Mouse (Mus musculus): Measurements from ENCODE around the gene Dut. TPM values are rescaled to one million over a fixed set of nuclear protein-coding genes. Genes with fewer than 3 reads are reported as not detected.

The Dut gene
- polyA plus RNA-seq, 1 experiment from 2014 or later = 105 TPM

DNA sequence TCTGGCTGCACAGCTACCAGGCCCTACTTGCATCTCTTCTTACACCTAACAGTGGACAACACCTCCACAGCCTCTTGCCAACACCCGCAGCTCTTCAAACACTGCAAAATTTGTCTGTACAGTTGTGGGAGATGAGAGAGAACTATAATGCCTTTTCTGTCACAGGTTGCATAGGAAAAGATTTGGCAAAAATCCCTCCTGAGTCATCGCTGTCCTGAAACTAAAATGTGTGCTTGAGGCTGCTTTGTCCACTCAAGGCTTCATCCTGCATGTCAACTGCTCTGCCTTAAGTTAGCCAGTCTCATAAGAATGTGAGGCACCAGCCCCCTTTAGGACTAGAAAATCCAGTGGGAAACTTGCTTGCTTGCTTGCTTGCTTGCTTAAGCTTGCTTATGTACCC, 12.9 kb upstream of the Dut start:
- no peak overlapping the region for H3K27ac ChIP-seq (replicated peaks)
- H3K4me1 ChIP-seq = no peaks in the 10 kb centered on the region
- H3K27me3 ChIP-seq = no peaks in the 10 kb centered on the region
- H3K36me3 ChIP-seq = no peaks in the 10 kb centered on the region
- WGBS = 93% methylated on average over 2 of the region's 2 CpGs
- no peak overlapping the region for H3K9ac ChIP-seq (replicated peaks)
- H3K9me3 ChIP-seq = no peaks in the 10 kb centered on the region
- no peak for ATAC-seq (replicated peaks)
- H3K4me2 ChIP-seq (replicated peaks) = no peak overlapping the region
- H3K4me3 ChIP-seq = no peak overlapping the region

GRCm38 (mm10) chr2:125245545-125246285, 1.3 kb upstream of the Dut start:
- no peak overlapping the region for H3K4me3 ChIP-seq
- no peak overlapping the region for H3K9ac ChIP-seq (replicated peaks)
- no peak for ATAC-seq (replicated peaks)
- H3K36me3 ChIP-seq = no peaks in the 10 kb centered on the region
- H3K27me3 ChIP-seq = no peaks in the 10 kb centered on the region
- 92% methylated on average over 3 of the region's 3 CpGs for WGBS
- no peak overlapping the region for H3K4me2 ChIP-seq (replicated peaks)
- H3K4me1 ChIP-seq = peaks cover 20% of the 10 kb centered on the region
- H3K9me3 ChIP-seq = no peaks in the 10 kb centered on the region
- H3K27ac ChIP-seq (replicated peaks) = no peak overlapping the region

- Histone ChIP-seq H3K27me3 (no peaks in the 10 kb centered on the region), H3K27ac (replicated peaks) (peak overlapping the region; percentile 90; the same call in 1 of the 2 replicates), H3K9me3 (no peaks in the 10 kb centered on the region), H3K4me1 (peaks cover 20% of the 10 kb centered on the region), H3K4me2 (replicated peaks) (peak overlapping the region; percentile 69), H3K9ac (replicated peaks) (peak overlapping the region; percentile 78), H3K36me3 (no peaks in the 10 kb centered on the region), H3K4me3 (peak overlapping the region; percentile 73)
- ATAC-seq (replicated peaks) = peak; percentile 7; the same call in 1 of the 2 replicates
- WGBS = 18% methylated on average over 9 of the region's 9 CpGs
These were observed 321 bp upstream of the Dut start for GRCm38 (mm10) chr2:125246669-125247068.

DNA sequence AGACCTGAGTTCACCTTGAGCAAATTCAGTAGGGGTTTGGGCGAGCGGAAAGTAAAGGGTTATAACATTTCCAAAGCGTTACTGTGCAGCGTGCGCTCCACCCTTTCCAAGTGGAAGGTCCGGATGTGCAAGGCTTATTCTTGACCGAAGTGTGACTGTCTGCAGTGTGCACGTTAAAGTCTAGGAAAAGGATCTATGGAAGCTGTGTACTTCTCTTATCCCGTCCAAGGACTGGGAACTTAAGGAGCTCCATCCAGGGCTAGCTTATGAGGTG, 909 bp downstream of the Dut start:
- Histone ChIP-seq H3K27ac (replicated peaks) (peak overlapping the region; percentile 90), H3K36me3 (no peaks in the 10 kb centered on the region), H3K4me3 (peak overlapping the region; percentile 73), H3K4me1 (peaks cover 20% of the 10 kb centered on the region), H3K9ac (replicated peaks) (peak overlapping the region; percentile 78), H3K27me3 (no peaks in the 10 kb centered on the region), H3K4me2 (replicated peaks) (peak overlapping the region; percentile 69), H3K9me3 (no peaks in the 10 kb centered on the region)
- ATAC-seq (replicated peaks) = no peak; the same call in 1 of the 2 replicates
- WGBS = 0% methylated on average over 9 of the region's 9 CpGs

DNA sequence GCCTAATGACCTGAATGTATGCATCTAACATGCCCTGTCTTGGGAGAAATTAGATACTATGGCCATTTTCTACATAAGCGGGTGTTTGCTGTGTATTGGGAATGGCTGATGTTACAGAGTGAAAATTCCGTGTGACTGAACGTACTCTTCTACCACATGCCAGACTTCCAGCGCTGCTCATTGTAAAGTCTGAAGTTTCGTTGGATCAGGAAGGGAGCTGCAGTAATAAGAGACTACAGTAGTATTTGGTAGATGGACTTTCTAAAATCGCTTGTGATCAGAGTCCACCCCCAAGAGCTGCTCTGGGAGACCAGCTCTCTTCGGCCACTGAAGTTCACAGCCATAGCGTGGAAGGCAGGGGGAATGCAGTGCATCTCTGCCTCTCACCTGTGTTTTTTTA, 1.3 kb downstream of the Dut start:
- ATAC-seq (replicated peaks) = no peak
- Histone ChIP-seq H3K4me1 (peaks cover 20% of the 10 kb centered on the region), H3K27ac (replicated peaks) (0 out of 2 replicates have a peak overlapping the region, but pooled peaks have one; percentile 90), H3K9me3 (no peaks in the 10 kb centered on the region), H3K9ac (replicated peaks) (peak overlapping the region; percentile 78), H3K4me2 (replicated peaks) (peak overlapping the region; percentile 69), H3K4me3 (peak overlapping the region; percentile 73), H3K36me3 (peaks cover under 1% of the 10 kb centered on the region), H3K27me3 (no peaks in the 10 kb centered on the region)
- 1% methylated on average over 8 of the region's 8 CpGs for WGBS

- H3K4me1 ChIP-seq = peaks cover 20% of the 10 kb centered on the region
- ATAC-seq (replicated peaks) = no peak
- WGBS = 78% methylated on average over 4 of the region's 4 CpGs
- H3K27me3 ChIP-seq = no peaks in the 10 kb centered on the region
- peak overlapping the region; percentile 73; the same call in 1 of the 2 replicates for H3K4me3 ChIP-seq
- no peak overlapping the region for H3K27ac ChIP-seq (replicated peaks)
- H3K4me2 ChIP-seq (replicated peaks) = 0 out of 2 replicates have a peak overlapping the region, but pooled peaks have one; percentile 69
- no peak overlapping the region for H3K9ac ChIP-seq (replicated peaks)
- H3K9me3 ChIP-seq = no peaks in the 10 kb centered on the region
- peaks cover 11% of the 10 kb centered on the region for H3K36me3 ChIP-seq
These were observed 2.3 kb downstream of the Dut start for GRCm38 (mm10) chr2:125249339-125249738.

GRCm38 (mm10) chr2:125249874-125250273, 2.9 kb downstream of the Dut start:
- 94% methylated on average over 4 of the region's 4 CpGs for WGBS
- peaks cover 15% of the 10 kb centered on the region for H3K36me3 ChIP-seq
- H3K9ac ChIP-seq (replicated peaks) = no peak overlapping the region
- H3K9me3 ChIP-seq = no peaks in the 10 kb centered on the region
- H3K4me2 ChIP-seq (replicated peaks) = no peak overlapping the region
- H3K4me3 ChIP-seq = no peak overlapping the region
- peaks cover 20% of the 10 kb centered on the region for H3K4me1 ChIP-seq
- no peaks in the 10 kb centered on the region for H3K27me3 ChIP-seq
- no peak for ATAC-seq (replicated peaks)
- no peak overlapping the region for H3K27ac ChIP-seq (replicated peaks)

GRCm38 (mm10) chr2:125251781-125252180, 4.8 kb downstream of the Dut start:
- Histone ChIP-seq H3K4me1 (peaks cover 13% of the 10 kb centered on the region), H3K4me3 (no peak overlapping the region), H3K36me3 (peaks cover 18% of the 10 kb centered on the region), H3K27me3 (no peaks in the 10 kb centered on the region), H3K27ac (replicated peaks) (no peak overlapping the region), H3K9me3 (no peaks in the 10 kb centered on the region), H3K9ac (replicated peaks) (no peak overlapping the region), H3K4me2 (replicated peaks) (no peak overlapping the region)
- whole genome bisulfite sequencing = 85% methylated on average over 4 of the region's 4 CpGs
- ATAC-seq (replicated peaks) = no peak

GRCm38 (mm10) chr2:125252275-125252674, 5.3 kb downstream of the Dut start:
- H3K4me1 ChIP-seq = peaks cover 13% of the 10 kb centered on the region
- H3K9ac ChIP-seq (replicated peaks) = no peak overlapping the region
- H3K4me2 ChIP-seq (replicated peaks) = no peak overlapping the region
- no peak overlapping the region for H3K27ac ChIP-seq (replicated peaks)
- no peaks in the 10 kb centered on the region for H3K9me3 ChIP-seq
- H3K27me3 ChIP-seq = no peaks in the 10 kb centered on the region
- no peak overlapping the region for H3K4me3 ChIP-seq
- 75% methylated on average over 2 of the region's 2 CpGs for WGBS
- H3K36me3 ChIP-seq = peaks cover 22% of the 10 kb centered on the region
- no peak for ATAC-seq (replicated peaks)

DNA sequence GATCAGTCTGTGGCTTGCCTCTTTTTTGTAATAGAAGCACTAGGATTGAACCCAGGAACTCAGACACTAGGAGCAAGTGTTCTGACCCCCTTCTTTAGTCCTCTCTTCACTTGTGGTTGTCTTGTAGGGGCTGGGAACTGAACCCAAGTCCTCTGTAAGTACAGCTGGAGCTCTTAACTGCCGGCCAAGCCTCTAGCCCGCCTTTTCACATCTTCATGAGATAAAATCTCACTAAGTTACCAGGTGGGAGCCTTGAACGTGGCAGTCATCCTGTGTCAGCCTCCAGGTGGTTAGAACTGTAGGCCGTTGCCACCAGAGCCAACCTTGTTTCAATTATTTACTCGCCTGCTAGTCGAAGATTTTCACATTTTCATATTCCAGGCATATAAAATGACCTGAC, 6.7 kb downstream of the Dut start:
- Histone ChIP-seq H3K9me3 (no peaks in the 10 kb centered on the region), H3K4me3 (no peak overlapping the region), H3K27me3 (no peaks in the 10 kb centered on the region), H3K4me2 (replicated peaks) (no peak overlapping the region), H3K36me3 (peaks cover 31% of the 10 kb centered on the region), H3K27ac (replicated peaks) (no peak overlapping the region), H3K4me1 (peaks cover 5% of the 10 kb centered on the region), H3K9ac (replicated peaks) (no peak overlapping the region)
- 97% methylated on average over 6 of the region's 6 CpGs for WGBS
- no peak for ATAC-seq (replicated peaks)

DNA sequence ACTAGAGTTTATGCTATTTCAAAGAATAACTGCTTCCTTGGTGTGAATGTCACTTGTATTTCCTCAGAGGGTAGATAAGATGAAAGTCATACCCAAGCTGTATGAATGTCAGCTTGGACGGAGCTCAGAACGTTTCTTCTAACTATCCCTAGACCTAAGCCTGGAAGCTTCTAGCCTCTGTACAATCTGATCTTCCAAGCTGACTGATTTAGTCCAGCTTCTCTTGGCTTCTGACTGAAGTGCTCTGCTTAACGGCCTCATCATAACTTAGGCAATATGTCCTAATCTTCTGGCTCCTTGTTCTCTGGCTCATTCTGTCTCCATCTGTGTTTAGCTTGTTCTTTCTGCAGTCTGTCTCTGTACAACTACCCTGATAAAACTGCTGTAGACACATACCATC, 7.6 kb downstream of the Dut start:
- no peak overlapping the region for H3K9ac ChIP-seq (replicated peaks)
- no peak overlapping the region for H3K4me3 ChIP-seq
- H3K4me2 ChIP-seq (replicated peaks) = no peak overlapping the region
- H3K36me3 ChIP-seq = peaks cover 31% of the 10 kb centered on the region
- no peaks in the 10 kb centered on the region for H3K27me3 ChIP-seq
- ATAC-seq (replicated peaks) = no peak
- no peaks in the 10 kb centered on the region for H3K9me3 ChIP-seq
- no peaks in the 10 kb centered on the region for H3K4me1 ChIP-seq
- WGBS = 95% methylated on average over 3 of the region's 3 CpGs
- H3K27ac ChIP-seq (replicated peaks) = no peak overlapping the region

DNA sequence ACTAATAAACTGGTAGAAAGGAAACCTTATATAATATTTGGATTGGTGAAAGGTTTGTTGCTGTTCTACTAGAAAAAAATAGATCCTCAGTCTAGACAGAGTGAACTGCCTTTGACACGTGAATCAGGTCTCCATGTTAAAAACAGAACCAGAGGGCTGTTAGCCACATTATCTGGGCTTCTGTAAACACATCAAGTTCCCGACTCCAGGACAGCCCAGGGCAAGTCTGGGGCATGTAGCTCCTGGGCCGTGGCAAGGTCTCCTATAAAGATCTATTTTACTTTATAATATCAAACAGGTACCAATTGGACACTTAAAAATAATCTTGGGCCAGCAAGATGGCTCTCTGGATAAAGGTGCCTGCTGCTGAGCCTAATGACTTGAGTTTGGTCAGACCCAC, 8.9 kb downstream of the Dut start:
- peaks cover 31% of the 10 kb centered on the region for H3K36me3 ChIP-seq
- 98% methylated on average over 3 of the region's 3 CpGs for WGBS
- no peaks in the 10 kb centered on the region for H3K27me3 ChIP-seq
- no peak overlapping the region for H3K27ac ChIP-seq (replicated peaks)
- H3K9me3 ChIP-seq = no peaks in the 10 kb centered on the region
- H3K4me1 ChIP-seq = no peaks in the 10 kb centered on the region
- no peak overlapping the region for H3K4me2 ChIP-seq (replicated peaks)
- ATAC-seq (replicated peaks) = no peak
- H3K9ac ChIP-seq (replicated peaks) = no peak overlapping the region
- H3K4me3 ChIP-seq = no peak overlapping the region

Measured in forebrain, embryonic 15.5 days (tissue).